Mouse (Mus musculus): ENCODE results near the gene Zfhx3.

DNA sequence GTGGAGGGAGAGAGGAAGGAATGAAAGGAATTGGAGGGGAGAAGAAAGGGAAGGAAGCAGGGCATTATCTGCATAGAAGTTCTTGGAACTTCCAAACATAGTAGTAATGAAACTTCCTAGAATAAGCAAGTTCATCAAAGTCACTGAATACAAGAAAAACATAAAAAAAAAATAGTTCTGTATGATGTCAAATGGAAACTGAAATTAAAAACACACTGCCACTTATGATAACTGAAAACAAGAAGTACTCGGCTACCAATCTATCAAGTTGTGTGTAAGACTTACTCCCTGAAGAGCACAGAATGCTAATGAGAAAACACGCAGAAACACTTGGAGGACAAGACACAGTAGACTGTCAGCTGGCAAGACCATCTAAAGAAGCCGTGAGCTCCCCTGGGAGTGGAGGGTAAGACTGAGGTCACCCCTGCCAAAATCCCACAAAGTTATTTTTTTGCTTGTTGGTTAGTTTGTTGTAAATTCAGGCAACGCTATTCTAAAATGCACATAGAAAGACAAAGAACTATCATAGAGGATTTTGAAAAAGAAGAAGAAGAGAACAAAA is 375.2 kb downstream of the Zfhx3 start:
- TF ChIP-seq POLR2A (IDR thresholded peaks at IDR 0.05; ENCODE audit: extremely low read depth, insufficient read depth, low read length) (no peak), CTCF (IDR thresholded peaks at IDR 0.05; ENCODE audit: low read depth, low read length) (no peak)
